Mouse (Mus musculus): ENCODE measurements around the gene Klc1.

GRCm38 (mm10) chr12:111833457-111833856, 74.8 kb downstream of the Klc1 start:
- TF ChIP-seq POLR2A (IDR thresholded peaks at IDR 0.05; ENCODE audit: low read depth, low read length) (no peak), CTCF (IDR thresholded peaks at IDR 0.05; ENCODE audit: borderline replicate concordance, insufficient read depth, low read length) (no peak)

Data from embryonic fibroblast, embryonic 13.5 days (primary cell).